Mouse (Mus musculus): ENCODE measurements around the gene Foxm1.

- TF ChIP-seq E2F4 (IDR thresholded peaks at IDR 0.05; ENCODE audit: borderline replicate concordance, low read depth, low read length) (no peak), POLR2A (IDR thresholded peaks at IDR 0.05; ENCODE audit: control insufficient read depth in 1 of 2, insufficient read depth in 1 of 2, low read depth in 1 of 2, low read length in 2 of 2, poor library complexity in 1 of 2) (no peak)
Observed at GRCm38 (mm10) chr6:128379636-128380035, 16.9 kb downstream of the Foxm1 start.
